Mouse (Mus musculus): ENCODE data around the gene Olfr135. TPM values are rescaled to one million over a fixed set of nuclear protein-coding genes. Genes with fewer than 3 reads are reported as not detected.

The Olfr135 gene
- polyA plus RNA-seq (2015; fragmentation: Nextera tagmentation; extraction: Ambion mirVana): not detected in 2 replicates

GRCm38 (mm10) chr17:38204035-38204434 is at the start of gene Olfr135:
Gene Olfr135 (plus strand): TSS chr17:38204335.
- Histone ChIP-seq H3K27me3 (no peaks in the 10 kb centered on the region), H3K36me3 (no peaks in the 10 kb centered on the region), H3K9me3 (replicated peaks) (no peaks in the 10 kb centered on the region), H3K27ac (no peak within 1 kb of the TSS), H3K9ac (no peak within 1 kb of the TSS), H3K4me1 (replicated peaks) (no peaks in the 10 kb centered on the region), H3K4me2 (no peak within 1 kb of the TSS), H3K4me3 (no peak within 1 kb of the TSS)
- 92% methylated on average over 1 of the region's 1 CpGs for WGBS
- ATAC-seq (replicated peaks; ENCODE audit: insufficient number of reproducible peaks, insufficient read depth, low FRiP score, low read depth): no peak

DNA sequence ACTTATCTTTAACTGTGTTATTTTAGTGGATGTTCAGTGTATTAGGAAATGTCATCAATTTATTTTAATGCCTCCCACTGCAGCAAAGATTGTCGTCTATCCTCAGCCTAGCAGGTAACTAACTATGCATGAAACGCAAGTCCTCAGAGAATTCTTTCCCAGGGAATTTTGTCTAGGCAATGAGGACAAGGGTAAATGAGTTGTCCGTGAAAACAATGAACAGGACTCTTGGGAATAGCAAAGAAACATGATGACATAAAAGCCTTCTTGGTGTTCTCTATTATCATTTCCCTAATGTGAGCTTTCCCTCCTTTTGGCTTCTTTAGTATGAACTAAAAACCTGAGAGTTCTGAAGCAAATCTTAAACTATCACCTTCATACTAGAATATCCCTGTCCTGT is 33.0 kb upstream of the Olfr135 start, which contains the start of gene Olfr134:
TSS of gene Olfr134 (plus strand) at position 301 of the 400 bp plus-strand sequence.
- Histone ChIP-seq H3K4me1 (replicated peaks) (no peaks in the 10 kb centered on the region), H3K4me2 (no peak within 1 kb of the TSS), H3K9ac (no peak within 1 kb of the TSS), H3K9me3 (replicated peaks) (no peaks in the 10 kb centered on the region), H3K27me3 (no peaks in the 10 kb centered on the region), H3K27ac (no peak within 1 kb of the TSS), H3K36me3 (no peaks in the 10 kb centered on the region), H3K4me3 (no peak within 1 kb of the TSS)
- WGBS: 58% methylated on average over 3 of the region's 3 CpGs
- no peak for ATAC-seq (replicated peaks; ENCODE audit: insufficient number of reproducible peaks, insufficient read depth, low FRiP score, low read depth)

Other genes with a start within 250 kb of the Olfr135 start
- gene Olfr129, start 144.3 kb upstream of the Olfr135 start, polyA plus RNA-seq (2015; fragmentation: Nextera tagmentation; extraction: Ambion mirVana): not detected in 2 replicates
- not detected in 2 replicates for gene Olfr130, start 140.4 kb upstream of the Olfr135 start, polyA plus RNA-seq (2015; fragmentation: Nextera tagmentation; extraction: Ambion mirVana)
- gene Olfr131, start 115.6 kb upstream of the Olfr135 start, polyA plus RNA-seq (2015; fragmentation: Nextera tagmentation; extraction: Ambion mirVana): not detected in 2 replicates
- gene Olfr132, start 69.8 kb upstream of the Olfr135 start, polyA plus RNA-seq (2015; fragmentation: Nextera tagmentation; extraction: Ambion mirVana): not detected in 2 replicates
- gene Olfr133, start 59.1 kb upstream of the Olfr135 start, polyA plus RNA-seq (2015; fragmentation: Nextera tagmentation; extraction: Ambion mirVana): not detected in 2 replicates
- gene Olfr134, start 32.9 kb upstream of the Olfr135 start, polyA plus RNA-seq (2015; fragmentation: Nextera tagmentation; extraction: Ambion mirVana): not detected in 2 replicates
- gene Olfr138, start 56.7 kb downstream of the Olfr135 start, polyA plus RNA-seq (2015; fragmentation: Nextera tagmentation; extraction: Ambion mirVana): not detected in 2 replicates
- not detected in 2 replicates for gene Olfr137, start 103.2 kb downstream of the Olfr135 start, polyA plus RNA-seq (2015; fragmentation: Nextera tagmentation; extraction: Ambion mirVana)
- gene Olfr136, start 125.5 kb downstream of the Olfr135 start, polyA plus RNA-seq (2015; fragmentation: Nextera tagmentation; extraction: Ambion mirVana): not detected in 2 replicates
- not detected in 2 replicates for gene Esp36, start 215.8 kb downstream of the Olfr135 start, polyA plus RNA-seq (2015; fragmentation: Nextera tagmentation; extraction: Ambion mirVana)